Mouse (Mus musculus) kidney, embryonic 14.5 days (tissue): ENCODE measurements around the gene Vhl. TPM values are rescaled to one million over a fixed set of nuclear protein-coding genes. Genes with fewer than 3 reads are reported as not detected.

Experiments used
- ATAC-seq: fragments of 200-750 bp; cut with Nextera tagmentation; 2 replicates; pipeline ENCODE4 v1.8.0; 2017; ENCODE audit warnings: moderate number of reproducible peaks, mild to moderate bottlenecking, moderate TSS enrichment, moderate library complexity; ENCODE audit not compliant: low FRiP score, low TSS enrichment
- H3K27ac ChIP-seq: fragments of 300-500 bp; sonication (generic); 2 replicates; pipeline ENCODE4 v1.5.1; 2014; ENCODE audit warnings: low read depth, mild to moderate bottlenecking, low read length, moderate library complexity, mixed read lengths
- H3K27me3 ChIP-seq: fragments of 300-500 bp; sonication (generic); 2 replicates; pipeline ENCODE4 v1.6.1; 2014; ENCODE audit warnings: mild to moderate bottlenecking, low read length; ENCODE audit not compliant: control insufficient read depth, insufficient read depth
- H3K36me3 ChIP-seq: fragments of 300-500 bp; sonication (generic); 2 replicates; pipeline ENCODE4 v1.6.1; 2014; ENCODE audit warnings: low read length, mixed read lengths; ENCODE audit not compliant: control insufficient read depth, insufficient read depth
- H3K4me1 ChIP-seq: fragments of 300-500 bp; sonication (generic); 2 replicates; pipeline ENCODE4 v1.6.1; 2014; ENCODE audit warnings: low read length, mixed read lengths; ENCODE audit not compliant: control insufficient read depth, insufficient read depth
- H3K4me2 ChIP-seq: fragments of 300-500 bp; sonication (generic); replicated peaks from 2 replicates; pipeline ENCODE4 v1.6.1; 2014; ENCODE audit warnings: low read depth, mild to moderate bottlenecking, low read length
- H3K4me3 ChIP-seq: fragments of 300-500 bp; sonication (generic); 2 replicates; pipeline ENCODE4 v1.5.1; 2014; ENCODE audit warnings: mild to moderate bottlenecking, low read length
- H3K9ac ChIP-seq: fragments of 300-500 bp; sonication (generic); 2 replicates; pipeline ENCODE4 v1.6.1; 2014; ENCODE audit warnings: low read depth, mild to moderate bottlenecking, low read length, moderate library complexity
- H3K9me3 ChIP-seq: fragments of 300-500 bp; sonication (generic); 2 replicates; pipeline ENCODE4 v1.6.1; 2016; ENCODE audit warnings: low read length; ENCODE audit not compliant: control insufficient read depth
- WGBS: fragments of 180-500 bp; shearing (Covaris S2); extraction: QIAGEN DNeasy Blood & Tissue Kit; methylation state at CpG from one replicate; pipeline ENCODE4 v1.1.7; 2014; 5-methylcytosine and 5-hydroxymethylcytosine counted together
- polyA plus RNA-seq: library from polyadenylated mRNA; unstranded; fragments of >200 nt; fragmentation: Nextera tagmentation; extraction: Ambion mirVana; gene quantifications from 2 replicates; pipeline ENCODE4 v1.2.1, GENCODE M21; 2014

The Vhl gene
- polyA plus RNA-seq, 1 experiment from 2014 or later, result 40.7 TPM

GRCm38 (mm10) chr6:113614152-113614551 lies 9.6 kb upstream of the Vhl start:
- 96% methylated on average over 7 of the region's 7 CpGs for WGBS
- Histone ChIP-seq H3K4me2 (no peak overlapping the region), H3K4me3 (no peak overlapping the region), H3K27me3 (no peaks in the 10 kb centered on the region), H3K36me3 (peaks cover 59% of the 10 kb centered on the region), H3K9me3 (no peaks in the 10 kb centered on the region), H3K9ac (no peak overlapping the region), H3K27ac (no peak overlapping the region), H3K4me1 (no peaks in the 10 kb centered on the region)
- ATAC-seq, result no peak

- 95% methylated on average over 8 of the region's 8 CpGs for WGBS
- Histone ChIP-seq H3K9me3 (no peaks in the 10 kb centered on the region), H3K27ac (no peak overlapping the region), H3K4me3 (no peak overlapping the region), H3K4me1 (no peaks in the 10 kb centered on the region), H3K4me2 (no peak overlapping the region), H3K27me3 (no peaks in the 10 kb centered on the region), H3K9ac (no peak overlapping the region), H3K36me3 (peaks cover 59% of the 10 kb centered on the region)
- ATAC-seq, result no peak
These were observed 8.8 kb upstream of the Vhl start for GRCm38 (mm10) chr6:113614997-113615396.

GRCm38 (mm10) chr6:113615489-113615888 lies 8.3 kb upstream of the Vhl start:
- Histone ChIP-seq H3K27me3 (no peaks in the 10 kb centered on the region), H3K4me3 (no peak overlapping the region), H3K4me2 (no peak overlapping the region), H3K36me3 (peaks cover 55% of the 10 kb centered on the region), H3K4me1 (no peaks in the 10 kb centered on the region), H3K27ac (no peak overlapping the region), H3K9ac (no peak overlapping the region), H3K9me3 (no peaks in the 10 kb centered on the region)
- 96% methylated on average over 4 of the region's 4 CpGs for WGBS
- ATAC-seq, result no peak

GRCm38 (mm10) chr6:113623386-113623785 lies 373 bp upstream of the Vhl start:
- Histone ChIP-seq H3K4me2 (peak overlapping the region; percentile 57), H3K27ac (0 out of 2 replicates have a peak overlapping the region, but pooled peaks have one; percentile 57), H3K9ac (no peak overlapping the region), H3K9me3 (no peaks in the 10 kb centered on the region), H3K27me3 (no peaks in the 10 kb centered on the region), H3K4me3 (peak overlapping the region; percentile 75), H3K36me3 (peaks cover 9% of the 10 kb centered on the region), H3K4me1 (peaks cover 9% of the 10 kb centered on the region)
- 70% methylated on average over 5 of the region's 5 CpGs for WGBS
- no peak; the same call in 1 of the 2 replicates for ATAC-seq

GRCm38 (mm10) chr6:113624989-113625770 lies 1.4 kb downstream of the Vhl start:
- Histone ChIP-seq H3K4me3 (peak overlapping the region; percentile 75), H3K9ac (peak overlapping the region; percentile 85), H3K27me3 (no peaks in the 10 kb centered on the region), H3K9me3 (no peaks in the 10 kb centered on the region), H3K4me2 (peak overlapping the region; percentile 57), H3K36me3 (peaks cover 25% of the 10 kb centered on the region), H3K27ac (no peak overlapping the region), H3K4me1 (peaks cover 9% of the 10 kb centered on the region)
- ATAC-seq, result no peak
- WGBS, result 38% methylated on average over 5 of the region's 5 CpGs

GRCm38 (mm10) chr6:113630322-113630721 lies 6.6 kb downstream of the Vhl start:
- no peak overlapping the region for H3K4me2 ChIP-seq
- 85% methylated on average over 5 of the region's 5 CpGs for WGBS
- no peak for ATAC-seq
- no peak overlapping the region for H3K4me3 ChIP-seq
- H3K27me3 ChIP-seq, result no peaks in the 10 kb centered on the region
- H3K36me3 ChIP-seq, result peaks cover 44% of the 10 kb centered on the region
- peaks cover 3% of the 10 kb centered on the region; the same call in 1 of the 2 replicates for H3K4me1 ChIP-seq
- H3K9me3 ChIP-seq, result no peaks in the 10 kb centered on the region
- no peak overlapping the region for H3K27ac ChIP-seq
- H3K9ac ChIP-seq, result no peak overlapping the region

- Histone ChIP-seq H3K27me3 (no peaks in the 10 kb centered on the region), H3K27ac (no peak overlapping the region), H3K4me1 (no peaks in the 10 kb centered on the region), H3K9ac (no peak overlapping the region), H3K9me3 (no peaks in the 10 kb centered on the region), H3K36me3 (peaks cover 40% of the 10 kb centered on the region), H3K4me3 (no peak overlapping the region), H3K4me2 (no peak overlapping the region)
- ATAC-seq, result no peak
- 98% methylated on average over 4 of the region's 4 CpGs for WGBS
These were observed 9.1 kb downstream of the Vhl start for GRCm38 (mm10) chr6:113632863-113633262.

GRCm38 (mm10) chr6:113638302-113639040 lies 14.7 kb downstream of the Vhl start, which contains the start of gene Irak2:
Gene Irak2, plus strand, starts transcription at chr6:113638467.
- Histone ChIP-seq H3K4me1 (no peaks in the 10 kb centered on the region), H3K27ac (no peak within 1 kb of the TSS), H3K9ac (peak within 1 kb of the TSS; percentile 47), H3K4me3 (peak within 1 kb of the TSS; percentile 38), H3K27me3 (no peaks in the 10 kb centered on the region), H3K4me2 (peak within 1 kb of the TSS; percentile 39), H3K9me3 (no peaks in the 10 kb centered on the region), H3K36me3 (no peaks in the 10 kb centered on the region)
- 7% methylated on average over 37 of the region's 37 CpGs for WGBS
- ATAC-seq, result peak; percentile 96

GRCm38 (mm10) chr6:113639201-113639600 lies 15.4 kb downstream of the Vhl start:
- no peak for ATAC-seq
- H3K4me1 ChIP-seq, result no peaks in the 10 kb centered on the region
- no peak overlapping the region for H3K4me2 ChIP-seq
- H3K9me3 ChIP-seq, result no peaks in the 10 kb centered on the region
- no peaks in the 10 kb centered on the region for H3K36me3 ChIP-seq
- H3K27me3 ChIP-seq, result no peaks in the 10 kb centered on the region
- no peak overlapping the region for H3K9ac ChIP-seq
- WGBS, result 87% methylated on average over 4 of the region's 4 CpGs
- no peak overlapping the region for H3K4me3 ChIP-seq
- no peak overlapping the region for H3K27ac ChIP-seq
